Mouse (Mus musculus): ENCODE data around the gene Ehd2.
"Not testable (repeated sequence)": the region's sequence is repeated elsewhere in the genome, so short reads cannot be mapped to it uniquely, and the experiment has no call there.

The Ehd2 gene

DNA sequence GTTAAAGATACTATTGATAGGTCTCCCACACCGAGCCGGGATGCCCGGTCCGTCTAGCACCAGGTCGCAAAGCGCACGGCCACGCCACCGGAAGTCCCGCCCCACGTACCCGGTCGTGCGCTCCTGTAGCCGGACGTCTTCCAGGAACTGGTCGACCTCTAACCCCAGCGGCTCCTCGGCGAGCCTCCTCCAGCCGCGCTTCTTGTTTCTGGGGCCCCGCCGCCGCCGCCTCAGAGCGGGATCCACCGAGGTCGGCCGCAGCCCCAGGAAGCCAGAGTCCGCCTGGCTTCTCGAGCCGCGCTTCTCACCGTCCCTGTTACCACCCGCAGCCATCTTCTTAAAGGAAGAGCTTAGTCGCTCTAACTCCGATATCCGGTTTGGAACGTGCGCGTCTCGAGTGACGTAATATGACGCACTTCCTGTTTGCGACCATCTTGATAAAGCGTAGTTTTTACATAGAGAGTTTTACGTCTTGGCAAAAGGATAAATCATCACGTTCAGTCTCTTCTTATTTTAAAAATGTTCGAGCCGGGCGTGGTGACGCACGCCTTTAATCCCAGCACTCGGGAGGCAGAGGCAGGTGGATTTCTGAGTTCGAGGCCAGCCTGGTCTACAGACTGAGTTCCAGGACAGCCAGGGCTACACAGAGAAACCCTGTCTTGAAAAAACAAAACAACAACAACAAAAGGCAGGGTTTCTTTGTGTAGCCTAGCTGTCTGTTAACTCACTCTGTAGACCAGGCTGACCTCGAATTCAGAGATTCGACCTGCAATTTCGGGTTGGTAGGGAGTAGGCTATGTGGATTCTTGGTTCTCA lies 21.4 kb downstream of the Ehd2 start, which contains the start of gene Nop53:
TSS of gene Nop53 (minus strand) at position 354 of the 816 bp plus-strand sequence.
- DNase-seq, result peak; percentile 89

DNA sequence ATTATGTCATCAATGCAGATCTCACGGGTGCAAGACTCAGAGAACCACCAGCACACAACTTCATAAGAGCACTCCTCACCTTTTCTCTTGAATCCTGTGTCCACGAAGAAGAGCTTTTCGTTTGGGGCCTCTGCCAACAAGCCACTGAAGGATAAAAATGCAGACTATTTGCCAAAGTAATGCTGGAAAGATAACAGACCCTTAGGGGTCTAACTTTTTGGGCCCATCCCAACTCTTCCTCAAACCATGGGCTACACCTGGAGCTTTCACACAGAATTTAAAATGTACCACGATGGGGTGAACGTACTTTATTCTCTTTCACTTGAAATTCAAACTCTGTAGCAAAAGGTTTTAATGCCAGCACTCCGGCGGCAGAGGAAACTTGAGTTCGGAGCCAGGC lies 22.2 kb downstream of the Ehd2 start:
- DNase-seq, result no peak

GRCm38 (mm10) chr7:15944311-15944710 lies 23.1 kb downstream of the Ehd2 start:
- DNase-seq, result no peak

- DNase-seq, result no peak
Observed at GRCm38 (mm10) chr7:15938621-15939020, 28.7 kb downstream of the Ehd2 start.

GRCm38 (mm10) chr7:15937491-15937890 lies 29.9 kb downstream of the Ehd2 start:
- no peak for DNase-seq

DNA sequence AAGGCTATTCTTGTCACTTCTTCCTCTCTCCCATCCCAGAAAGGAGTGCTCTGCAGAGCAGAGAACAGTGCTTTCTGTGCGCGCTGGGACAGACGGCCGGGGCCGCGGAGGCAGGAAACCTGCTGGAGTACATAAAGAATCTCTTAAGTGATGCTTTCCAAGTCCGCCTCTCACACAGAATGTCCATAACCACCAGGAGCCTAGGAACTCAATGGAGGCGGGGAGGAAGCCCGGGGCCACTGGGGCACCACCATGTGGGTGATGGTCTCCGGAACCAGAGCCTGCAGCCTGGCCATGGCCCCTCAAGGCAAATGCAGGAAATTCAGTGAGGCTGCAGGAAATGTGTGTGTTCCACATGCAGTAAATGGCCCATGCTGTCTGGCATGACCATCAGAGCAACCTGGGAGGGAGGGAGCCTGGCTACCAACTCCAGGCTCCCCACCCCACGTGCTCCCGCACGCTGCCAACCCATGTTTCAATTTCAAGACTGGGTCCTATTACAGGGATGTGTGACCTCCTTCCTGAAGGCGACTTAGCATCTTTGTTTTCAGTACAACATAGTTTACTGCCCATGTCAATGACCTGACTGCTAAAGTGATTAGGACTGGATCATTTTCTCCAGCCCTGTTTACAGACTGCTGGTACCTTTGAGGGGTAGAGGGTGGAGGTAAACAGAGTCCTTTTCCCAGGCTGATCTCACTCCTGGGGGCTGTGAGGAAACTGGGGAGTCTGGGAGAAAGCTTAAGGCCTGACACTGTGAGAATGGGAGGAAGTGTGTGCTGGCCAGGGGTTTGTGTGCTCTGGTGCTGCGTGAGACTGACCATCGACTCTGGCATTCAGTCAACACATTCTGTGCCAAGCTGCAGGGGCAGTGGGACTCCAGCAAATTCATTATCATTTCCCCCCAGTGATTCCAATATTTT lies 33.7 kb downstream of the Ehd2 start:
- DNase-seq, result no peak

- no peak for DNase-seq
Observed at GRCm38 (mm10) chr7:15931635-15932034, 35.7 kb downstream of the Ehd2 start.

- no peak for DNase-seq
Observed at GRCm38 (mm10) chr7:15930543-15930942, 36.8 kb downstream of the Ehd2 start.

DNA sequence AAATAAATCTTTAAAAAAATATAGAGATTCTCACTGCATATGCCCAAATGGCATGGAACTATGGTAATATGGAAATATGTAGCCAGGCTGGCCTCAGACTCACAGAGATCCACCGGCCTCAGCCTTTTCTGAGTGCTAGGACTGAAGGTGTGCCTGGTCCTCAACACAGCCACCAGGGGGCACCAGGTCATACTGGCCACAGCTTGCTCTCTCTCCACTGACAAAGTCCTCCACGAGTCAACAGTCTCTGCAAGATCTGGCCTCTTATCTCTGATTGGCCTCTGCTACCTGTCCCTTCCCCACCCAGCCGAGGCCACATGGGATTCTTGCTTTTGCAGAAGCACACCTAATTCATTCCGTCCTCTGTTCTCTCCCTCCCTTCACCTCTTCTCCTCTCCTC lies 37.5 kb downstream of the Ehd2 start:
- DNase-seq, result peak; percentile 83

DNA sequence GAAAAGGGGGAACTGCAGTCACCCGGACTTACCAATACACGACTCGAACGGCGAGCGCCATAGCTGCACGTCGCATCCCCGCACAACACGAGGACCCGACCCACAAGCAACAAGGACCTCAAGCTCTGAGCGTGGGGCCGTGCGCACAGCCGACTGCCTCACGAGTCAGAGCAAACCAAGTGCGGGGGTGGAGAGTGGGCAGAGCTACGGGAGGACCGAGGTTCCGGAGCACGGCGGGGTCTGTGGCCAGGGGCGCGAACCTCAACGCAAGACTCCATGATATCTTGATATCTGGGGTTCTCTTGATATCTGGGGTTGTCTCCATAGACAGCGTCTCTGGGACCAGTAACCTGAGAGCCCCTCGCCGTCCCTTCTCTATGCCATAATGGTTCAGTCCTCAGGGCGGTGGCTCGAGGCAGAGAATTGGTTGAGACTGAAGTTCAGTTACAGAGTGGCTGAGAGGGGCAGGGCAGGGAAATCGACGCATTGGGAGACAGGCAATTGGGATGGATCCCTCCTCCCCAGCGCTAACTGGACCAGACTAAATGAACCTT lies 45.1 kb downstream of the Ehd2 start, which contains the start of gene Selenow:
TSS of gene Selenow (minus strand) at position 183 of the 554 bp plus-strand sequence.
- DNase-seq, result peak; percentile 93

- DNase-seq, result peak; percentile 52
Observed at GRCm38 (mm10) chr7:15921796-15922195, 45.6 kb downstream of the Ehd2 start.

- no peak for DNase-seq
Observed at GRCm38 (mm10) chr7:15920645-15921190, 46.6 kb downstream of the Ehd2 start.

DNA sequence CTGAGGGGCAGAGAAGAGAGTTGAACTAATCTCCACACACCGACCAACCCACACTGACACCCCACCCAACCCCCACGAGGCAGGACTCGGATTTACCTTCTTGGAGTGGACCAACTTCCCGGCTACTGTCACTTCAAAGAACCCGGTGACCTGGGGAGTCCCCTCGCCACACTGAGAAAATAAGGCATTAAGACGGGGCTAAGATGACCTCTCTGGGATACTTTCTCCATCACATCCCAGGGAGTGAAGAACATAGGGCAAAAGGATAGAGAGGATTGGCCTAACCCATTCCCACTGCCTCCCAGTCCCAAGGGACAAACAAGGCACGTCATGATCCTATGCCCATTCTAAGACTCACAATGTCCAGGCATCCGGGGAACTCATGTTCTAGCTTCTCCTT lies 47.4 kb downstream of the Ehd2 start:
- DNase-seq, result no peak

- DNase-seq, result no peak
Observed at GRCm38 (mm10) chr7:15918371-15918770, 49.0 kb downstream of the Ehd2 start.

DNA sequence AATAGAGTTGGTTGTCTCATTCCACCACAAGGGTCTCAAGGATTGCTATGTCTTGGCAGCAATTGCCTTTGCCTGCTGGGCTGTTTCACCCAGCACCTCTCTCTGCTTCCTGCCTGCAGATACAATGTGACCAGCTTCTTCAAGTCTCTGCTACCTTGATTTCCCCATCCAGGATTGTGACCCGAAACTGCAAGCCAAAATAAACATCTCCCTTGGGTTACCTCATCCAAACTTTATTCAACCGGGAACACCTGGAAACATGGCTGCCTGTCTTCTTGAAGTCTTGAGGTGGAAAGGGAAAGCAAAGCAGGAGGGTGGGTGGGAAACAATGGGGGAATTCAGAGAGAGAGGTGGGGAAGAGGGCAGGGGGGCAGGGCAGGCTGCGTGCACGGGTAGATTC lies 50.4 kb downstream of the Ehd2 start:
- DNase-seq, result no peak

DNA sequence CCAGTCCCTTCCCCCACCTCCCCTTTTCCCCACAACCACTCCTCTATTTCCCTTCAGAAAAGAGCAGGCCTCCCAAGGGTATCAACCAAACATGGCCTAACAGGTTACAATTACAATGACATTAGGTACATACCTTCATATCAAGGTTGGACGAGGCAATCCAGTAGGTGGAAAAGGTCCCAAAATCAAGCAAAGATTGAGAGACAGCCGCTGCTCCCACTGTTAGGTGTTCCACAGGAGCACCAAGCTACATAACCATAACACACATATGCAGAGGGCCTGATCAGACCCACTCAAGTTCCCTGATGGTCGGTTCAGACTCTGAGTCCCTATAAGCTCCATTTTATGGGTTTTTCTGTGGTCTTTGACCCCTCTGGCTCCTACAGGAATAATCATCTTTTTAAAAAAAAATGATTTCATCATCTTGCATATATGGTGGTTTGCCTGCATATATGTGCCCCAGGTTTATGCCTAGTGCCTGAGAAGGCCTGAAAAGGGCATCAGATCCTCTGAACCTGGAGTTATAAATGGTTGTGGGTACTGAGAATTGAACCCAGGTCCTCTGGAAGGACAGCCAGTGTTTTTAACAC lies 51.1 kb downstream of the Ehd2 start:
- no peak for DNase-seq

DNA sequence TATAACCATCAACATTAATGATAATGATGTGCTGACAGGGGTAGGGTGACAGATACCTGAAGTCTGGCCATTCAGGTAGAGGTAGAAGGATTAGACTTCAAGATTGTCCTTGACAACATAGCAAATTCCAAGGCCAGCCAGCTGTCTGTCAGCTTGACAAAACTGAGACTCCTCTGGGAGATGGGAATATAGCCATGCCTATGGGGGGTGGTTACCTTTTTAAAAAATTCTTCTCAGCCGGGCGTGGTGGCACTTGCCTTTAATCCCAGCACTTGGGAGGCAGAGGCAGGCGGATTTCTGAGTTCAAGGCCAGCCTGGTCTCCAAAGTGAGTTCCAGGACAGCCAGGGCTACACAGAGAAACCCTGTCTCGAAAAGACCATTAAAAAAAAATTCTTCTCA lies 51.7 kb downstream of the Ehd2 start:
- not testable (repeated sequence) for DNase-seq

DNA sequence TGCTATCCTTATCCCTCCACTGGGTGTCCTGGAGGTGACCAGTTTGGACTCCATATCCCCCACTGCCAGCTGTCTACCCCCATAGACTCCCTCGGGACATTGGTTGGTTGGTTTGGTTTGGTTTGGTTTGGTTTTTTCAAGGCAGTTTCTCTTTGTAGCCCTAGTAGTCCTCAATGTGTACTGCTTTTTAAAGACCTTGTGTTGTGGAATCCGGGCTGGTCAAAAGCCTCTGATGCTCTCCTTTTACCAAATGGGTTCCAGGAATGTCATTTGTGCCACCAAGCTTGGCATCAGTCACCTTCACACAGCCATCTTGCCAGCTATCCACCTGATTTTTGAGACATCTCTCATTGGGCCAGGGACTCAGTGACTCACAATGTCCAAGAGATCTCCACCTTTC lies 52.6 kb downstream of the Ehd2 start:
- DNase-seq, result no peak

- DNase-seq, result peak; percentile 70
Observed at GRCm38 (mm10) chr7:15914252-15914651, 53.1 kb downstream of the Ehd2 start.

- peak; percentile 85 for DNase-seq
Observed at GRCm38 (mm10) chr7:15912183-15912582, 55.2 kb downstream of the Ehd2 start.

GRCm38 (mm10) chr7:15910521-15910920 lies 56.8 kb downstream of the Ehd2 start:
- no peak for DNase-seq

DNA sequence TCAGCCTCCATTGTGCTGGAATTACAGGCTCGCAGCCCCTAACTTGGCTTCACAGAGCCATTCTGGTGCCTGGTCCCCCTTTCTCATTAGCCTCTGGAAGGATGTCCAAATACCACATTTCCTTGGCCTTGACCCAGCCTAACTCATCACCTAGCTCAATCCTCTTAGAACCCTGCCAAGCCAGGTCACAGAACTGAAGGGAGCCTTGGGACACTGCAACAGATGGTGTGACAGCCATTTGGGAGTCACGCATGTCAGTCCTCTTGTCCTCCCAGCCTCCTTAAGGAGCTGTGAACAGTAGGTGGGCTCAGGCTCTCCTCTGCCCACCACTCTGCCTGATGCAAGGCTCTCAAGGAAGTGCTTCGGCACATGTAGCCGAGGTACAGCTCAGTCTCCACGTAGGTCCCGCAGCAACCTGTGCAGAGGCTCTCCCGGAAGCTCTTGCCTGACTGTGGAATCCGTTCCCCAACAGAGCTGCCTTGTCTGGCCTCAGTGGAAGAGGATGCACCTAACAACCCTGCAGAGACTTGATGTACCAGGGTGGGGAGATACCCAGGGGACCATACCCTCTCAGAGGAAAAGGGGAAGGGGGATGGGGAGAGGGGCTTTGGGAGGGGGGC lies 59.3 kb downstream of the Ehd2 start:
- DNase-seq, result no peak

All from thymus, postnatal 4 days (tissue).